Mouse (Mus musculus) E14TG2a.4 (cell line): ENCODE data around the gene Smtnl2.

ENCODE experiments used
- CTCF ChIP-seq: conservative IDR thresholded peaks from 2 replicates; pipeline ENCODE4 v1.5.1; 2014; ENCODE audit warnings: low read length
- NANOG ChIP-seq: IDR thresholded peaks from 2 replicates; pipeline ENCODE4 v1.6.1; 2014; ENCODE audit warnings: borderline replicate concordance, low read length, mixed read lengths
- POU5F1 ChIP-seq: IDR thresholded peaks from 2 replicates; pipeline ENCODE4 v1.6.1; 2014; ENCODE audit warnings: low read length, borderline replicate concordance

DNA sequence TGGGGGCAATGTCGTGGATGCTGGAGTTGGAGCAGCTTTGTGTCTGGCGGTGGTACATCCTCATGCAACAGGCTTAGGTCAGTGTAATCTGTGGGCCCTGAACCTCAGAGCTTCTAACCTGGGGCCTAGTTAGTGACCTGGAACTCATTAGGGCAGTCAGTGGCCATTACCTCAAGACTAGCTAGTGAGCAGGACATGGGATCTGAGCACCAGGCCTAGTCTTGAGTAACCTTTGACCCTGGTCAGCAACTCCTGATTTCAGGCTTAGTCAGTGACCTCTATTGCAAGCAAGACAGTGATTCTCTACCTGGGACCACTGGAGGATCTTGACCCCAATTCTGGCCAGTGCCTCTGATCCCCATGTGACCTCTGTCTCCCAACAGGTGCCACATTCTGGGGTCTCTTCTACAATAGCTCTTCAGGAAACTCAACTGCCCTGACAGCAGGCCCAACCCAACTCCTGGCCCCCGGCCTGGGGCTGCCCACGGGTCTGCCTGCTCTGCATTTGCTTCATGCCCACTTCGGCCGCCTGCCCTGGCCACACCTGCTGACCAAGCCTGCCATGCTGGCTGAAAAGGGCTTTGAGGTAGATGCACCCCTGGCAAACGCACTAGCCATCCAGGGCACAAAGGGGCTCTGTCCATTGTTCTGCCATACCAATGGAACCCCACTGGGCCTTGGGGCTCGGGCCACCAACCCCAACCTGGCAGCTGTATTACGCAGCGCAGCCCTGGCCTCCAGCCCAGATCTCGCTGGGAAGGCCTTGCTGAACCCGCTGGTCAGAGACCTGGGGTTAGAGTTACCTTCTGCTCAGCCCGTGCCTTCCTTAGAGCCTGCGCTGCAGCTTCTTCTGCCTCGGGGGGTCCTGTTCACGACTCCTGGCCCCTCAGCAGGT lies 25.5 kb upstream of the Smtnl2 start:
- TF ChIP-seq CTCF: no peak
- no peak for TF ChIP-seq NANOG
- TF ChIP-seq POU5F1: no peak
